Mouse (Mus musculus): ENCODE measurements around the gene Ap4m1. TPM values are rescaled to one million over a fixed set of nuclear protein-coding genes. Genes with fewer than 3 reads are reported as not detected.
"Not testable (repeated sequence)": the region's sequence is repeated elsewhere in the genome, so short reads cannot be mapped to it uniquely, and the experiment has no call there.

Gene Ap4m1
- polyA plus RNA-seq, 1 experiment from 2014 or later = 27.4 TPM

GRCm38 (mm10) chr5:138202086-138202485 lies 30.3 kb downstream of the Ap4m1 start:
- no peaks in the 10 kb centered on the region for H3K36me3 ChIP-seq
- H3K27ac ChIP-seq (replicated peaks) = no peak overlapping the region
- H3K4me1 ChIP-seq = no peaks in the 10 kb centered on the region
- H3K4me3 ChIP-seq (replicated peaks) = no peak overlapping the region
- no peak overlapping the region for H3K9ac ChIP-seq
- no peaks in the 10 kb centered on the region for H3K9me3 ChIP-seq (replicated peaks)
- ATAC-seq (ENCODE audit: insufficient number of reproducible peaks, low FRiP score, low TSS enrichment, low read depth) = no peak
- no peak overlapping the region for H3K4me2 ChIP-seq (replicated peaks)
- WGBS = 81% methylated on average over 3 of the region's 3 CpGs
- H3K27me3 ChIP-seq = no peaks in the 10 kb centered on the region

- H3K9me3 ChIP-seq (replicated peaks) = no peaks in the 10 kb centered on the region
- H3K9ac ChIP-seq = no peak overlapping the region
- no peaks in the 10 kb centered on the region for H3K27me3 ChIP-seq
- no peak for ATAC-seq (ENCODE audit: insufficient number of reproducible peaks, low FRiP score, low TSS enrichment, low read depth)
- H3K27ac ChIP-seq (replicated peaks) = no peak overlapping the region
- H3K4me1 ChIP-seq = no peaks in the 10 kb centered on the region
- 89% methylated on average over 1 of the region's 1 CpGs for WGBS
- H3K4me2 ChIP-seq (replicated peaks) = no peak overlapping the region
- H3K36me3 ChIP-seq = no peaks in the 10 kb centered on the region
- no peak overlapping the region for H3K4me3 ChIP-seq (replicated peaks)
Observed at GRCm38 (mm10) chr5:138207253-138207652, 35.5 kb downstream of the Ap4m1 start.

DNA sequence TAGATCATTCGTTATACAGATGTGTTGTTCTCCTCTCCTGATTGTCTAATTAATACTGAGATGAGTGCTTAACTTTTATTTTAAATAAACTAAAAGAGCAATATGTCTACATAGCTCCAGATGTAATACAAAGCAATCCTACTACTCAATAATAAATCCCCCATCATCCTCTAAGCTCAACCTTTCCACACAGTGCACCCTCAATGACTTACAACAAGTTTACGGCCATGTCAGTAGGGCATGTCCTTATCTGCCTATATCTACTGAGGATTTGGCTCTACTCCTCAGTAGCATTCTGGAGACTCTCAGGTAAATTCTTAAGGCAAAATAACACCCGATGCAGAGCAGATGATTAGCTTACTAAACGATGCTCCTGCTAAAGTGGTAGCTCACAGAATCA lies 36.1 kb downstream of the Ap4m1 start:
- Histone ChIP-seq H3K4me2 (replicated peaks) (no peak overlapping the region), H3K36me3 (no peaks in the 10 kb centered on the region), H3K9me3 (replicated peaks) (no peaks in the 10 kb centered on the region), H3K27ac (replicated peaks) (no peak overlapping the region), H3K9ac (no peak overlapping the region), H3K27me3 (no peaks in the 10 kb centered on the region), H3K4me1 (no peaks in the 10 kb centered on the region), H3K4me3 (replicated peaks) (no peak overlapping the region)
- 83% methylated on average over 4 of the region's 4 CpGs for WGBS
- ATAC-seq (ENCODE audit: insufficient number of reproducible peaks, low FRiP score, low TSS enrichment, low read depth) = no peak

DNA sequence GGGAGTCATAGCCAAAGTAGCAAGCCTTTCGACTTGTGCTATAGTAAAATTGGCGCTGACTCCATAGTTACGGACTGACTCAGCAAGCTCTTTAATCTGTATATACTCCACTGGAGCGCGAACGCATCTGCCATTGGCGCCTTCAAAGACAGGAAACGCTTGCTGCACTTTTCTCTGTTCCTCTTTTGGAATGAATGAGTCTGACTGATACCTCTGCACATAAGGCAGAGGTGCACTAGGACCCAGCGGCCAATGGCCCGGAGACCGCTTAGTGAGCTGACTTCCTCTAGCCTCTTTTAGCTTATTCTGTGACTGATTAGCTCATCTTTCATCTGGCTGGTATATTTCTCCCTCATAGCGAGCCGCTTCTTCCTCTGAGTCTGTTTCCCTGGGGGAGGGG lies 44.8 kb downstream of the Ap4m1 start:
- H3K4me1 ChIP-seq; ATAC-seq (ENCODE audit: insufficient number of reproducible peaks, low FRiP score, low TSS enrichment, low read depth); H3K9me3 ChIP-seq (replicated peaks); H3K4me2 ChIP-seq (replicated peaks); H3K4me3 ChIP-seq (replicated peaks); H3K27ac ChIP-seq (replicated peaks); H3K9ac ChIP-seq; H3K36me3 ChIP-seq; H3K27me3 ChIP-seq: not testable (repeated sequence)
- WGBS = 88% methylated on average over 13 of the region's 13 CpGs

GRCm38 (mm10) chr5:138219864-138220263 lies 48.1 kb downstream of the Ap4m1 start:
- Histone ChIP-seq H3K9me3 (replicated peaks) (0 out of 2 replicates have a peak, but pooled peaks cover 6% of the 10 kb centered on the region), H3K9ac (no peak overlapping the region), H3K4me2 (replicated peaks) (no peak overlapping the region), H3K27ac (replicated peaks) (no peak overlapping the region), H3K4me3 (replicated peaks) (no peak overlapping the region), H3K36me3 (no peaks in the 10 kb centered on the region), H3K27me3 (no peaks in the 10 kb centered on the region), H3K4me1 (no peaks in the 10 kb centered on the region)
- no peak for ATAC-seq (ENCODE audit: insufficient number of reproducible peaks, low FRiP score, low TSS enrichment, low read depth)
- WGBS = 62% methylated on average over 2 of the region's 2 CpGs

DNA sequence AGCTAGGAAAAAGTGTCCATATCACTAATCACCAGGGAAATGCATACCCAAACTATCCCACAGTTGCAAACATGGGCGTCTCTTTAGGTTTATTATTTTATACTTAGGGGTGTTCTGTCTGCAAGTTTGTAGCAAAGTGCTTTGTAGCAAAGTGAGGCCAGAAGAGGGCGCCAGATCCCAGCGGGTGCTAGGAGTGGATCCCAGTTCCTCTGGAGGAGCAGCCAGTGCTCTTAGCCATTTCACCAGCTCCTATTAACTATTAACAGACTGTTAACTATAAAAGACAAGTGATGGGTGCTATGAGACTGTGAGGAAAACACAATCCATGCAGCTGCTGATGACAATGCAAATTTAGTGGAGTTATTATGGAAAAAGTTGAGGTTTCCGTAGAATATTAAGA lies 50.3 kb downstream of the Ap4m1 start:
- ATAC-seq (ENCODE audit: insufficient number of reproducible peaks, low FRiP score, low TSS enrichment, low read depth) = no peak
- Histone ChIP-seq H3K4me3 (replicated peaks) (no peak overlapping the region), H3K27me3 (no peaks in the 10 kb centered on the region), H3K9me3 (replicated peaks) (no peaks in the 10 kb centered on the region), H3K27ac (replicated peaks) (no peak overlapping the region), H3K4me2 (replicated peaks) (no peak overlapping the region), H3K4me1 (no peaks in the 10 kb centered on the region), H3K36me3 (no peaks in the 10 kb centered on the region), H3K9ac (no peak overlapping the region)
- 24% methylated on average over 4 of the region's 4 CpGs for WGBS

GRCm38 (mm10) chr5:138223287-138223686 lies 51.5 kb downstream of the Ap4m1 start:
- no peaks in the 10 kb centered on the region for H3K36me3 ChIP-seq
- no peak overlapping the region for H3K4me3 ChIP-seq (replicated peaks)
- H3K9me3 ChIP-seq (replicated peaks) = no peaks in the 10 kb centered on the region
- no peak for ATAC-seq (ENCODE audit: insufficient number of reproducible peaks, low FRiP score, low TSS enrichment, low read depth)
- H3K27me3 ChIP-seq = no peaks in the 10 kb centered on the region
- WGBS = 51% methylated on average over 3 of the region's 3 CpGs
- no peak overlapping the region for H3K9ac ChIP-seq
- no peak overlapping the region for H3K4me2 ChIP-seq (replicated peaks)
- no peak overlapping the region for H3K27ac ChIP-seq (replicated peaks)
- no peaks in the 10 kb centered on the region for H3K4me1 ChIP-seq

- Histone ChIP-seq H3K4me1 (no peaks in the 10 kb centered on the region), H3K27ac (replicated peaks) (no peak within 1 kb of the TSS), H3K9ac (no peak within 1 kb of the TSS), H3K36me3 (no peaks in the 10 kb centered on the region), H3K4me2 (replicated peaks) (no peak within 1 kb of the TSS), H3K4me3 (replicated peaks) (no peak within 1 kb of the TSS), H3K9me3 (replicated peaks) (no peaks in the 10 kb centered on the region), H3K27me3 (no peaks in the 10 kb centered on the region)
- ATAC-seq (ENCODE audit: insufficient number of reproducible peaks, low FRiP score, low TSS enrichment, low read depth) = no peak
- 62% methylated on average over 2 of the region's 2 CpGs for WGBS
Observed at GRCm38 (mm10) chr5:138225700-138226099, 53.9 kb downstream of the Ap4m1 start, which contains the start of gene Nxpe5. Nxpe5 (plus strand) TSS chr5:138225898.

DNA sequence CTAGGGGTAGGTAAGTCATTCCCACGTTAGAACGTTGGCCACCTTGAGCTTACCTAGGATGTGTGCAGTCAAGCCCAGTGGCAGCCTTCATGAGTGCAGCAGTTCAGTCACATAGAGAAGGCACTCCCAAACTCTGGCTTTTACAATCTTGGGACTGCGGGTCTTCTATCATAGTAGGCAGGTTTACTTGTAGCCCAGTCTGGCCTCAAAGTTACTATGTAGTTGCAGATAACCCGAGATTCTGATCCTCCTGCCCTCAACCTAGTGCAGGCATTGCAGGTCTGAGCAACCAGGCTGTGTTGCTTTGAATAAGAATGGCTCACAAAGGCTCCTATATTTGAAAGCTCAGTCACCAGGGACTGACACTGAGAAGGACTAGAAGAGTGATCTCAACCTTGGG lies 54.7 kb downstream of the Ap4m1 start:
- Histone ChIP-seq H3K27ac (replicated peaks) (no peak overlapping the region), H3K9me3 (replicated peaks) (no peaks in the 10 kb centered on the region), H3K4me2 (replicated peaks) (no peak overlapping the region), H3K4me1 (no peaks in the 10 kb centered on the region), H3K4me3 (replicated peaks) (no peak overlapping the region), H3K27me3 (no peaks in the 10 kb centered on the region), H3K36me3 (no peaks in the 10 kb centered on the region), H3K9ac (no peak overlapping the region)
- no peak for ATAC-seq (ENCODE audit: insufficient number of reproducible peaks, low FRiP score, low TSS enrichment, low read depth)
- 67% methylated on average over 4 of the region's 4 CpGs for WGBS

DNA sequence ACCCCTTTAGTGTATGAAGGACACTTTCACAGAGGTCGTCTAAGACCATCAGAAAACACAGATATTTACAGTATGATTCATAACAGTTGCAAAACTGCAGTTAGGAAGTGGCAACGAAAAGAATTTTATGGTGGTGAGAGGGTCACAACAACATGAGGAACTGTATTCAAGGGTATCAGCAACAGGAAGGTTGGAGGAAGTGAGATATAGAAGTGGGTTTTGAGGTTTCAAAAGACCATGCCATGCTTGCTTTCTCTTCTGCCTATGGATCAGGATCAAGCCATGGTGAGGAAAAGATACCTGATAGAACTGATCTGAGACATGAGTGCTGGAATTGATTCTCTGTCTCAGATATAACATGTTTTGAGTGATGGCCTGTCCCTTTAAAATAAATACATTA lies 55.6 kb downstream of the Ap4m1 start:
- no peaks in the 10 kb centered on the region for H3K4me1 ChIP-seq
- no peak overlapping the region for H3K4me3 ChIP-seq (replicated peaks)
- H3K4me2 ChIP-seq (replicated peaks) = no peak overlapping the region
- 49% methylated on average over 2 of the region's 2 CpGs for WGBS
- no peak overlapping the region for H3K27ac ChIP-seq (replicated peaks)
- no peaks in the 10 kb centered on the region for H3K36me3 ChIP-seq
- no peaks in the 10 kb centered on the region for H3K27me3 ChIP-seq
- no peak overlapping the region for H3K9ac ChIP-seq
- no peak for ATAC-seq (ENCODE audit: insufficient number of reproducible peaks, low FRiP score, low TSS enrichment, low read depth)
- H3K9me3 ChIP-seq (replicated peaks) = no peaks in the 10 kb centered on the region

DNA sequence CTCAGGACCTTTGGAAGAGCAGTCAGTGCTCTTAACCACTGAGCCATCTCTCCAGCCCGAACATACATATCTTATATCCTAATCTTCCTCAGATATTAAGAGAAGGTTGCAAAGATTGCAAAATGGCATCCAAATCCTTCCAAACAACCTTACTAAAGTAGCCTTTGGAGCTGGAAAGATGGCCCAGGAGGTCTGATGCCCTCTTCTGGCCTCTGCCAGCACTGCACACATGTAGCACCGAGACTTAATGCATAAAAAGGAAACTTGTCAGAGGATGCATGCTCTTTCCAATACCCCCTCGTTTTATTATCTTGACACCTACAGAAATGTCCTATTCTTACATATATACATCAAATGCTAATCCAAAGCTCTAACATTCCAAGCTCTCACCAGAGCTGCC lies 56.2 kb downstream of the Ap4m1 start:
- 59% methylated on average over 3 of the region's 3 CpGs for WGBS
- H3K9ac ChIP-seq = no peak overlapping the region
- no peaks in the 10 kb centered on the region for H3K4me1 ChIP-seq
- ATAC-seq (ENCODE audit: insufficient number of reproducible peaks, low FRiP score, low TSS enrichment, low read depth) = no peak
- no peak overlapping the region for H3K4me2 ChIP-seq (replicated peaks)
- no peak overlapping the region for H3K4me3 ChIP-seq (replicated peaks)
- H3K27me3 ChIP-seq = no peaks in the 10 kb centered on the region
- H3K9me3 ChIP-seq (replicated peaks) = no peaks in the 10 kb centered on the region
- no peaks in the 10 kb centered on the region for H3K36me3 ChIP-seq
- H3K27ac ChIP-seq (replicated peaks) = no peak overlapping the region

DNA sequence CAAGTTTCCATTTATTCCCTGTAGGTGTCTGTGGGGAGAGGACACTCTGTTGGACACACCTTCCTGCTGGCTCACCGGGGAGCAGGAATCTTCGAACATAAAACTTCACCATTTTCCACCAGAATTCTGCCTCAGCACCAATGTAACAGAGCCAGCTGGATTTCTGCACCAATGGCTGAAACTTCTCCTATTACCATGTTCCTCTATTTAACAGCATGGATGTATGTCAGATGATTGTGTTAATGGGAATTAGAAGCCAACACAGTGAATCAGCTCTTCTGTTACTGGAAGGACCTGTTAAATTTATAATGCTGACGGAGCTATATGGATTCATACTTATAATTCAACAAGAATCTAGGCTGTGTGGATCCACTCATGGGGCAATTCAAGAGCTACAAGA lies 57.7 kb downstream of the Ap4m1 start:
- H3K27me3 ChIP-seq = no peaks in the 10 kb centered on the region
- WGBS = 88% methylated on average over 3 of the region's 3 CpGs
- H3K4me3 ChIP-seq (replicated peaks) = no peak overlapping the region
- H3K4me2 ChIP-seq (replicated peaks) = no peak overlapping the region
- no peaks in the 10 kb centered on the region for H3K36me3 ChIP-seq
- H3K9me3 ChIP-seq (replicated peaks) = no peaks in the 10 kb centered on the region
- no peaks in the 10 kb centered on the region for H3K4me1 ChIP-seq
- no peak overlapping the region for H3K27ac ChIP-seq (replicated peaks)
- no peak for ATAC-seq (ENCODE audit: insufficient number of reproducible peaks, low FRiP score, low TSS enrichment, low read depth)
- H3K9ac ChIP-seq = no peak overlapping the region

All from embryonic facial prominence, embryonic 15.5 days (tissue).